Mouse (Mus musculus) liver, embryonic 14.5 days (tissue): ENCODE measurements around the gene Aldh3b2. TPM values are rescaled to one million over a fixed set of nuclear protein-coding genes. Genes with fewer than 3 reads are reported as not detected.

Experiments used
- ATAC-seq: fragments of 200-750 bp; cut with Nextera tagmentation; 2 replicates; pipeline ENCODE4 v1.8.0; 2017; ENCODE audit warnings: moderate number of reproducible peaks, mild to moderate bottlenecking, moderate library complexity; ENCODE audit not compliant: insufficient read depth
- DNase-seq, 3 experiments: peaks; one replicate each; pipeline ENCODE4 v3.0.0-alpha.2; 2012 to 2013; ENCODE audit warnings: low read depth in 3 of 3, low spot score in 3 of 3
- H3K27ac ChIP-seq: fragments of 300-500 bp; sonication (generic); 2 replicates; pipeline ENCODE4 v1.5.1; 2014; ENCODE audit warnings: moderate library complexity, mild to moderate bottlenecking, control low read depth, inconsistent platforms
- H3K27me3 ChIP-seq: fragments of 300-500 bp; sonication (generic); 2 replicates; pipeline ENCODE4 v1.6.1; 2014; ENCODE audit warnings: mild to moderate bottlenecking, low read length, moderate library complexity; ENCODE audit not compliant: control insufficient read depth, insufficient read depth
- H3K36me3 ChIP-seq: fragments of 300-500 bp; sonication (generic); replicated peaks from 2 replicates; pipeline ENCODE4 v1.6.1; 2014; ENCODE audit warnings: low read depth; ENCODE audit not compliant: control insufficient read depth, insufficient read depth
- H3K4me1 ChIP-seq, 2 experiments: fragments of 200-500 bp in 1 of 2; fragments of 300-500 bp in 1 of 2; sonication (generic) in 1 of 2; replicated peaks; 2 replicates each; pipeline ENCODE4 v1.6.1; 2012 to 2014; ENCODE audit warnings: antibody characterized with exemption in 1 of 2, inconsistent platforms in 1 of 2, low read length in 1 of 2; ENCODE audit not compliant: control insufficient read depth in 2 of 2, insufficient read depth in 2 of 2
- H3K4me2 ChIP-seq: fragments of 300-500 bp; sonication (generic); 2 replicates; pipeline ENCODE4 v1.6.1; 2014; ENCODE audit warnings: low read depth, mild to moderate bottlenecking, control low read depth, moderate library complexity
- H3K4me3 ChIP-seq, 2 experiments: fragments of 200-500 bp in 1 of 2; fragments of 300-500 bp in 1 of 2; sonication (generic) in 1 of 2; 2 replicates each; pipeline ENCODE4 v1.5.1; 2012 to 2014; ENCODE audit warnings: low read depth in 2 of 2, low read length in 2 of 2, mild to moderate bottlenecking in 2 of 2, control low read depth in 1 of 2, inconsistent platforms in 1 of 2, moderate library complexity in 1 of 2; ENCODE audit not compliant: insufficient read depth in 1 of 2
- H3K9ac ChIP-seq: fragments of 300-500 bp; sonication (generic); replicated peaks from 2 replicates; pipeline ENCODE4 v1.6.1; 2014; ENCODE audit warnings: mild to moderate bottlenecking, control low read depth, moderate library complexity
- H3K9me3 ChIP-seq: fragments of 300-500 bp; sonication (generic); 2 replicates; pipeline ENCODE4 v1.6.1; 2016; ENCODE audit warnings: low read length, mixed read lengths; ENCODE audit not compliant: control insufficient read depth
- CTCF ChIP-seq: IDR thresholded peaks from 2 replicates; pipeline ENCODE4 v1.5.1; 2016; ENCODE audit warnings: antibody characterized with exemption, low read depth, control low read depth
- EP300 ChIP-seq: IDR thresholded peaks from 2 replicates; pipeline ENCODE4 v1.6.1; 2016; ENCODE audit warnings: antibody characterized with exemption, low read depth
- WGBS: fragments of 180-500 bp; shearing (Covaris S2); extraction: QIAGEN DNeasy Blood & Tissue Kit; methylation state at CpG from one replicate; pipeline ENCODE4 v1.1.7; 2014; ENCODE audit not compliant: insufficient replicate concordance; 5-methylcytosine and 5-hydroxymethylcytosine counted together
- polyA plus RNA-seq, 2 experiments: library from polyadenylated mRNA; depleted of rRNA in 1 of 2; stranded (reverse) in 1 of 2; unstranded in 1 of 2; fragments of >200 nt; fragmentation: Nextera tagmentation in 1 of 2; extraction: Ambion mirVana in 1 of 2; gene quantifications; 2 replicates each; pipeline versions ENCODE4 v1.2.1 to v1.2.3; 2012 to 2014

The Aldh3b2 gene
- polyA plus RNA-seq, 2 experiments: 0.33 to 0.48 TPM

GRCm38 (mm10) chr19:4003112-4003511 lies 31.0 kb downstream of the Aldh3b2 start, which contains the start of gene Doc2g:
TSS of gene Doc2g (plus strand) at chr19:4003313.
- H3K4me3 ChIP-seq: no peak within 1 kb of the TSS
- TF ChIP-seq EP300 (no peak), CTCF (no peak)
- DNase-seq (no peak), ATAC-seq (no peak)
- 57% methylated on average over 1 of the region's 1 CpGs for WGBS
- H3K9ac ChIP-seq: no peak within 1 kb of the TSS
- no peaks in the 10 kb centered on the region for H3K27me3 ChIP-seq
- H3K4me1 ChIP-seq: peaks cover 2 to 10% of the 10 kb centered on the region in 2 experiments; a peak in 2 of 4 replicates
- peaks cover 17% of the 10 kb centered on the region for H3K36me3 ChIP-seq
- H3K9me3 ChIP-seq: no peaks in the 10 kb centered on the region
- no peak within 1 kb of the TSS for H3K4me2 ChIP-seq
- H3K27ac ChIP-seq: no peak within 1 kb of the TSS

DNA sequence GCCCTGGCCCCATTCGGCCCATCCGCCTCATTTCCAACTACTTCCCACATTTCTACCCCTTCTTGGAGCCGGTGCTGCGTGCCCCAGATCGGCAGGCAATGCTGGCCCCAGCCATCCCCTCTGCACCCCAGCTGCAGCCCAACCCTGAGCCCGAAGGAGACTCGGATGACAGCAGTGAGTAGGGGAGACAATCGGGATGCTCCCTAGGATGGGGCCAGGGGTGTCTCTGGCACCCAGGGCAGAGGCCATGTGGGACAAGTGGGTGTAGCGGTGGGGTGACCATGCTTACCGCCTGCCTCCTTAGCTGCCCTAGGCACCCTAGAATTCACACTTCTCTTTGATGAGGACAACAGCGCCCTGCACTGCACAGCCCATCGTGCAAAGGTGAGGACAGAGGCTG lies 31.5 kb downstream of the Aldh3b2 start:
- no peak overlapping the region for H3K4me2 ChIP-seq
- WGBS: 56% methylated on average over 12 of the region's 12 CpGs
- H3K9ac ChIP-seq: no peak overlapping the region

DNA sequence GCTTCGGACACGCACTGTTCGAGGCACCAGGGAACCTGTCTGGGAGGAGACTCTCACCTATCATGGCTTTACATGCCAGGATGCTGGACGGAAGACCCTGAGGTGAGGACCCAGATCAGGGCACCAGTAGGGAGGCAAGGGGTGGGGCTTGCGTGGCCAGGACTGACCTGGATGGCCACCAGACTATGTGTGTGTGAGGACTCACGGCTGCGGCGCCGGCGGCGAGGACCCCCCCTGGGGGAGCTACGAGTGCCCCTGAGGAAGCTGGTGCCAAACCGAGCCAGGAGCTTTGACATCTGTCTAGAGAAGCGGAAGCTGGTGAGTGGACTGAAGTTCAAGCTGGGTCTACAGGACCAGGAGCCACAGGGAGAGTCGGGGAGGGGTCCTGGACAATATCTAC lies 32.2 kb downstream of the Aldh3b2 start:
- DNase-seq: no peak
- H3K36me3 ChIP-seq: peaks cover 28% of the 10 kb centered on the region
- no peak overlapping the region for H3K4me2 ChIP-seq
- TF ChIP-seq CTCF (no peak), EP300 (no peak)
- peaks cover 2 to 8% of the 10 kb centered on the region in 2 experiments; a peak in 2 of 4 replicates for H3K4me1 ChIP-seq
- no peak overlapping the region for H3K4me3 ChIP-seq
- H3K27ac ChIP-seq: no peak overlapping the region
- WGBS: 75% methylated on average over 15 of the region's 15 CpGs
- no peak for ATAC-seq
- no peak overlapping the region for H3K9ac ChIP-seq
- H3K27me3 ChIP-seq: no peaks in the 10 kb centered on the region
- H3K9me3 ChIP-seq: no peaks in the 10 kb centered on the region

More for the DNA sequence above, 31.5 kb downstream of the Aldh3b2 start:
- H3K27ac ChIP-seq: no peak overlapping the region
- DNase-seq (no peak), ATAC-seq (no peak)
- H3K4me3 ChIP-seq: no peak overlapping the region
- H3K36me3 ChIP-seq: peaks cover 22% of the 10 kb centered on the region
- H3K4me1 ChIP-seq: peaks cover 2 to 10% of the 10 kb centered on the region in 2 experiments; a peak in 2 of 4 replicates
- no peaks in the 10 kb centered on the region for H3K27me3 ChIP-seq
- TF ChIP-seq CTCF (no peak), EP300 (no peak)
- H3K9me3 ChIP-seq: no peaks in the 10 kb centered on the region

DNA sequence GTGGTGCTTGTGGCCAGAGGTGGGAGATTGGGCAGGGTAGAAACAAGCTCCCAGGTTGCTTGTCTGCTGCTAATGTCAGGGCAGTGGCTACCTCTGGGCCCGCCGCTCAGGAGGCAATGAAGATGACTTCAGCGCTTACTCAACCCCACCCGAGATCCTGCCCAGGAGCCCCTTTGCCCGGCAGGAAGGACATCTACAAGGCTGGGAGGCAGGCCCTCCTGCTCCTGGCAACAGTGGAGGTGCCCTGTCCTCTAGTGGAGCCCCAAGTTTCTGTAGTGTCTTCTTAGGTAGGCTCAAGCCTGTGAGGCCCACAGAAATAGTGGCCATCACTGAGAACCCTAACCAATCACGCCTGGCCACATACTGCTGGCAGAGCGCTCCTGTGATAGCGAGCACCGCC lies 33.0 kb downstream of the Aldh3b2 start:
- ATAC-seq: no peak
- H3K4me2 ChIP-seq: no peak overlapping the region
- H3K27ac ChIP-seq: no peak overlapping the region
- no peak overlapping the region for H3K9ac ChIP-seq
- 77% methylated on average over 9 of the region's 9 CpGs for WGBS
- H3K36me3 ChIP-seq: peaks cover 28% of the 10 kb centered on the region
- H3K4me3 ChIP-seq: no peak overlapping the region
- DNase-seq: no peak
- peaks cover 0 to 5% of the 10 kb centered on the region in 2 experiments; a peak in 2 of 4 replicates for H3K4me1 ChIP-seq
- H3K27me3 ChIP-seq: no peaks in the 10 kb centered on the region
- H3K9me3 ChIP-seq: no peaks in the 10 kb centered on the region
- no peak for TF ChIP-seq EP300

GRCm38 (mm10) chr19:4005971-4006370 lies 33.8 kb downstream of the Aldh3b2 start:
- Histone ChIP-seq H3K27me3 (no peaks in the 10 kb centered on the region), H3K4me3 (no peak overlapping the region), H3K36me3 (peaks cover 28% of the 10 kb centered on the region), H3K9me3 (no peaks in the 10 kb centered on the region), H3K4me1 (peaks cover 0 to 4% of the 10 kb centered on the region in 2 experiments; a peak in 2 of 4 replicates), H3K9ac (no peak overlapping the region), H3K27ac (no peak overlapping the region), H3K4me2 (no peak overlapping the region)
- 83% methylated on average over 8 of the region's 8 CpGs for WGBS
- no peak for TF ChIP-seq EP300
- no peak for TF ChIP-seq CTCF
- no peak for DNase-seq
- ATAC-seq: no peak
